Mouse (Mus musculus) G1E (cell line): Measurements from ENCODE around the gene Exoc1.

Experiments used
- CTCF ChIP-seq: IDR thresholded peaks from 2 replicates; pipeline ENCODE4 v1.5.1; 2012; ENCODE audit warnings: low read depth, low read length, inconsistent platforms, mixed read lengths
- GATA1 ChIP-seq: IDR thresholded peaks from 2 replicates; pipeline ENCODE4 v1.6.1; 2012; ENCODE audit warnings: borderline replicate concordance, low read length, inconsistent platforms, mixed read lengths
- POLR2AphosphoS5 ChIP-seq: IDR thresholded peaks from 2 replicates; pipeline ENCODE4 v1.6.1; 2012; ENCODE audit warnings: low read depth, low read length, inconsistent platforms; ENCODE audit not compliant: insufficient replicate concordance
- TAL1 ChIP-seq: conservative IDR thresholded peaks from 2 replicates; pipeline ENCODE4 v1.6.1; 2012; ENCODE audit warnings: low read depth, low read length, inconsistent platforms, mixed read lengths

GRCm38 (mm10) chr5:76618750-76619149 is 89.6 kb downstream of the Exoc1 start:
- TF ChIP-seq CTCF (no peak), TAL1 (no peak), GATA1 (no peak), POLR2AphosphoS5 (no peak)
